Mouse (Mus musculus) liver, postnatal 0 days (tissue): ENCODE data around the gene Akap8.

ENCODE experiments used
- CTCF ChIP-seq: sonication (generic); IDR thresholded peaks from 2 replicates; pipeline ENCODE4 v1.5.1; 2016; ENCODE audit warnings: antibody characterized with exemption, low read depth
- EP300 ChIP-seq: IDR thresholded peaks from 2 replicates; pipeline ENCODE4 v1.6.1; 2016; ENCODE audit warnings: antibody characterized with exemption, low read depth, mild to moderate bottlenecking

DNA sequence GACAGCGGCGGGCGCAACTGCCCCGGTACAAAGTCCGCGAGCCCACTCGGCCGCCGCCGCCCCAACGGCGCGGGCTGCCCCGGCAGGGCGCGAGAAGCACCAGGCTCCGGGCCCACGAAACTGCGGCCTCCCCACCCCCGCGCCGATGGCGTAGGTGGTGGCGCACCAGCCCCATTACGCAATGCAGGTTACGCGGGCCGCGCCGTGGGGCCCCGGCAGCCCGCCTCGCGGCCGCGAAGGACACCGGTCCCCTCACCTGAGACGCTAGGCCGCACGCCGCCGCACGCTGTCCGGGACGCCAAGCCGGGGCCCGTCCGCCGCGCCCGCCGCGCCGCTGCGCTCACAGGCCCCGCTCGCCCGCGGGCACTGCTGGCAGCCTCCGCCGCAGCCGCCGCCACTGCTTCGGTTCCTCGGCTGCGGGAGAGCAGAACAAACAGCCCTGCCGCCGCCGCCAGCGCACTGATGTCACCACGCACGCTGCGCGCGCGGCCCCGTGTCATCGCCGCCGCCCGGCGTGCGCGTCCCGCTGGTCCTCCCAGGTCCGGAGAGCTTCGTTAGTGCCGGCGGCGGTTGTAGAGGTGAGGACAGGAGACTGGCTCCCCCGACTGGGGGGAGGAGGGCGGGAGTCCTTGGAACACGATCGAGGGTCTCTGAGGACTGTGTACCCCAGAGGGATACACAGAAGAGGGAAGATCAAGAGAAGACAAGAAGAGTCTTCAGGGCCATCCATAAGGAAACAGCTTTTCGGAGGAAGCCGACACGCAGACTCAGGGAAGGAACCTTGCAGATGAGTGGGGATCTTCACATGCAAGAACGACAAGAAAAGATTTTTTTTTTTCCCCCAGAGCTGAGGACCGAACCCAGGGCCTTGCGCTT lies 36.5 kb downstream of the Akap8 start, which contains the start of gene Brd4:
- TF ChIP-seq CTCF (no peak), EP300 (no peak)
